Mouse (Mus musculus): ENCODE results near the gene Ppp2r2c.

DNA sequence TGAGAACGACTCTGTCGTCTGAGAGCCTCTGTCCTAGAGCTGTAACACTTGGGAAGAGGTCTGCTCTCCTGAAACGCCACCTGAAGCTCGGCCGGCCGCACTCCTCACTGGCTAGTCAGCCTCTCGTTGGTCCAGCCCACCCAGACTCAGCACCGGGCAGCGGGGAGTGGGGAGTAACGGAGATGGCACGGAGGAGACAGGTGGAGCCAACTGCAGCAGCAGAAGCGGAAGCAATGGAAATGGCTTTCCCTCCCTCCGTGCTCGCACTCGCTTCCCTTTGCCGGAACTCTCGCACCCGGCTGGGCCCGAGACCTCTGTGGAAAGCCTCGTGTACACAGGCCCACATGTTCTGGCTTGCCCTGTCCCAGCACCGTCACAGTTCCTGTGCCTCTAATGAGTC is 41.2 kb downstream of the Ppp2r2c start:
- TF ChIP-seq CTCF (IDR thresholded peaks at IDR 0.05; ENCODE audit: low read depth), result no peak
- no peak for TF ChIP-seq EP300 (IDR thresholded peaks at IDR 0.05; ENCODE audit: low read depth)

Measured in liver, embryonic 14.5 days (tissue).